Mouse (Mus musculus): ENCODE measurements around the gene Map2k7. TPM values are rescaled to one million over a fixed set of nuclear protein-coding genes. Genes with fewer than 3 reads are reported as not detected.

Map2k7 gene
- polyA plus RNA-seq, 1 experiment from 2014 or later = 19.1 TPM

DNA sequence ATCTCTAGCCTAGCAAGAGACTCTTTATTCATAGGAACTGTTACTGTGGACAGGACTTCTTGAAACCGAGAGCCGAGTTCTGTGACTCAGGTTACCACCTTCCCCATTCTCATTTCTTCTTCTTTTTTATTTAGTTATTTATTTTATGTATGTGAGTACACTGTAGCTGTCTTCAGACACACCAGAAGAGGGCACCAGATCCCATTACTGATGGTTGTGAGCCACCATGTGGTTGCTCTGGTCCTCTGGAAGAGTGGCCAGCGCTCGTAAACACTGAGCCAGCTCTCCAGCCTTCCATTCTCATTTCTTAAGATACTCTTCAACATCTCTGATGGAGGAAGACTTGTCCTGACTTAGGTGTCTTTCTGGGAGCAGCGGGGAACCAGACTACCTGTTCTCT, 54.2 kb downstream of the Map2k7 start:
- WGBS = 87% methylated on average over 5 of the region's 5 CpGs
- Histone ChIP-seq H3K36me3 (ENCODE audit: control insufficient read depth, insufficient read depth, low read length) (peaks cover 95% of the 10 kb centered on the region), H3K4me2 (ENCODE audit: low read length) (no peak overlapping the region), H3K9me3 (ENCODE audit: control insufficient read depth, low read length) (no peaks in the 10 kb centered on the region), H3K27ac (ENCODE audit: low read depth) (no peak overlapping the region), H3K4me3 (ENCODE audit: low read depth, low read length) (no peak overlapping the region), H3K27me3 (replicated peaks; ENCODE audit: control insufficient read depth, insufficient read depth, low read length) (no peaks in the 10 kb centered on the region), H3K9ac (ENCODE audit: low read length) (no peak overlapping the region), H3K4me1 (replicated peaks; ENCODE audit: control insufficient read depth, insufficient read depth, low read length) (no peaks in the 10 kb centered on the region)
- no peak for ATAC-seq (replicated peaks; ENCODE audit: low FRiP score, low TSS enrichment, low read depth)
- no peak for DNase-seq (ENCODE audit: low spot score)

Other genes with a start within 250 kb of the Map2k7 start
- not detected in 2 replicates for gene Cd209f, start 132.9 kb upstream of the Map2k7 start, polyA plus RNA-seq (2014; fragmentation: Nextera tagmentation; extraction: Ambion mirVana)
- not detected in 2 replicates for gene Cd209g, start 104.6 kb upstream of the Map2k7 start, polyA plus RNA-seq (2014; fragmentation: Nextera tagmentation; extraction: Ambion mirVana)
- gene Evi5l, start 72.2 kb upstream of the Map2k7 start, polyA plus RNA-seq (2014; fragmentation: Nextera tagmentation; extraction: Ambion mirVana) = 20.2 and 21.2 TPM in 2 replicates
- 5.4 and 6.6 TPM in 2 replicates for gene Prr36, start 21.3 kb upstream of the Map2k7 start, polyA plus RNA-seq (2014; fragmentation: Nextera tagmentation; extraction: Ambion mirVana)
- 0.81 and 1.3 TPM in 2 replicates for gene Lrrc8e, start 11.9 kb upstream of the Map2k7 start, polyA plus RNA-seq (2014; fragmentation: Nextera tagmentation; extraction: Ambion mirVana)
- 1.4 and 1.7 TPM in 2 replicates for gene Gm49320, start 125 bp downstream of the Map2k7 start, polyA plus RNA-seq (2014; fragmentation: Nextera tagmentation; extraction: Ambion mirVana)
- 3.3 and 4.0 TPM in 2 replicates for gene Tgfbr3l, start 9.5 kb downstream of the Map2k7 start, polyA plus RNA-seq (2014; fragmentation: Nextera tagmentation; extraction: Ambion mirVana)
- 52.7 and 57.1 TPM in 2 replicates for gene Snapc2, start 14.3 kb downstream of the Map2k7 start, polyA plus RNA-seq (2014; fragmentation: Nextera tagmentation; extraction: Ambion mirVana)
- gene Ctxn1, start 20.5 kb downstream of the Map2k7 start, polyA plus RNA-seq (2014; fragmentation: Nextera tagmentation; extraction: Ambion mirVana) = 78.8 and 79.2 TPM in 2 replicates
- gene Timm44, start 37.2 kb downstream of the Map2k7 start, polyA plus RNA-seq (2014; fragmentation: Nextera tagmentation; extraction: Ambion mirVana) = 89.8 and 92.7 TPM in 2 replicates
- gene Ccl25, start 86.5 kb downstream of the Map2k7 start, polyA plus RNA-seq (2014; fragmentation: Nextera tagmentation; extraction: Ambion mirVana) = 20.1 and 24.9 TPM in 2 replicates
- gene Elavl1, start 86.7 kb downstream of the Map2k7 start, polyA plus RNA-seq (2014; fragmentation: Nextera tagmentation; extraction: Ambion mirVana) = 240 and 245 TPM in 2 replicates